Mouse (Mus musculus) lung, adult 2 months (tissue): ENCODE results near the gene Kcnj6.

Experiments used
- CTCF ChIP-seq: fragments of 200-500 bp; IDR thresholded peaks from 2 replicates; pipeline ENCODE4 v1.5.1; 2011; ENCODE audit warnings: mild to moderate bottlenecking, low read length, control low read depth; ENCODE audit not compliant: insufficient read depth
- POLR2A ChIP-seq: fragments of 200-500 bp; IDR thresholded peaks from 2 replicates; pipeline ENCODE4 v1.6.1; 2011; ENCODE audit warnings: low read depth, mild to moderate bottlenecking, control low read depth, low read length, borderline replicate concordance; ENCODE audit errors: extremely low read depth

- TF ChIP-seq CTCF: no peak
- no peak for TF ChIP-seq POLR2A
Observed at GRCm38 (mm10) chr16:94825274-94825673, 172.2 kb downstream of the Kcnj6 start.
